Mouse (Mus musculus) lung, postnatal 0 days (tissue): ENCODE results near the gene Kcmf1. TPM values are rescaled to one million over a fixed set of nuclear protein-coding genes. Genes with fewer than 3 reads are reported as not detected.

Experiments
- ATAC-seq: fragments of 200-750 bp; cut with Nextera tagmentation; 2 replicates; pipeline ENCODE4 v1.8.0; 2017; ENCODE audit warnings: moderate library complexity
- DNase-seq: peaks from one replicate; pipeline ENCODE4 v3.0.0-alpha.2; 2016; ENCODE audit warnings: low spot score
- H3K27ac ChIP-seq: fragments of 300-500 bp; sonication (generic); 2 replicates; pipeline ENCODE4 v1.5.1; 2014; ENCODE audit warnings: antibody characterized with exemption, mild to moderate bottlenecking, low read length, mixed read lengths
- H3K27me3 ChIP-seq: fragments of 300-500 bp; sonication (generic); replicated peaks from 2 replicates; pipeline ENCODE4 v1.6.1; 2014; ENCODE audit warnings: low read length, mixed read lengths; ENCODE audit not compliant: insufficient read depth
- H3K36me3 ChIP-seq: fragments of 300-500 bp; sonication (generic); 2 replicates; pipeline ENCODE4 v1.6.1; 2014; ENCODE audit warnings: low read length, mixed read lengths; ENCODE audit not compliant: insufficient read depth
- H3K4me1 ChIP-seq: fragments of 300-500 bp; sonication (generic); 2 replicates; pipeline ENCODE4 v1.6.1; 2014; ENCODE audit warnings: antibody characterized with exemption, low read depth, low read length, mixed read lengths; ENCODE audit not compliant: insufficient read depth
- H3K4me2 ChIP-seq: fragments of 300-500 bp; sonication (generic); replicated peaks from 2 replicates; pipeline ENCODE4 v1.6.1; 2014; ENCODE audit warnings: low read depth, mild to moderate bottlenecking, low read length, moderate library complexity, mixed read lengths
- H3K4me3 ChIP-seq: fragments of 300-500 bp; sonication (generic); 2 replicates; pipeline ENCODE4 v1.5.1; 2014; ENCODE audit warnings: low read depth, low read length
- H3K9ac ChIP-seq: fragments of 300-500 bp; sonication (generic); replicated peaks from 2 replicates; pipeline ENCODE4 v1.6.1; 2014; ENCODE audit warnings: low read depth, mild to moderate bottlenecking
- H3K9me3 ChIP-seq: fragments of 300-500 bp; sonication (generic); 2 replicates; pipeline ENCODE4 v1.6.1; 2016; ENCODE audit warnings: low read length, mixed read lengths
- CTCF ChIP-seq: IDR thresholded peaks from 2 replicates; pipeline ENCODE4 v1.5.1; 2016; ENCODE audit warnings: antibody characterized with exemption, mild to moderate bottlenecking
- EP300 ChIP-seq: IDR thresholded peaks from 2 replicates; pipeline ENCODE4 v1.6.1; 2016; ENCODE audit warnings: antibody characterized with exemption, mild to moderate bottlenecking, control low read depth
- WGBS: fragments of 180-500 bp; shearing (Covaris S2); extraction: QIAGEN DNeasy Blood & Tissue Kit; methylation state at CpG from one replicate; pipeline ENCODE4 v1.1.7; 2014; 5-methylcytosine and 5-hydroxymethylcytosine counted together
- polyA plus RNA-seq: library from polyadenylated mRNA; unstranded; fragments of >200 nt; fragmentation: Nextera tagmentation; extraction: Ambion mirVana; gene quantifications from 2 replicates; pipeline ENCODE4 v1.2.1, GENCODE M21; 2015

Gene Kcmf1
- polyA plus RNA-seq, 1 experiment from 2014 or later = 43.0 TPM

DNA sequence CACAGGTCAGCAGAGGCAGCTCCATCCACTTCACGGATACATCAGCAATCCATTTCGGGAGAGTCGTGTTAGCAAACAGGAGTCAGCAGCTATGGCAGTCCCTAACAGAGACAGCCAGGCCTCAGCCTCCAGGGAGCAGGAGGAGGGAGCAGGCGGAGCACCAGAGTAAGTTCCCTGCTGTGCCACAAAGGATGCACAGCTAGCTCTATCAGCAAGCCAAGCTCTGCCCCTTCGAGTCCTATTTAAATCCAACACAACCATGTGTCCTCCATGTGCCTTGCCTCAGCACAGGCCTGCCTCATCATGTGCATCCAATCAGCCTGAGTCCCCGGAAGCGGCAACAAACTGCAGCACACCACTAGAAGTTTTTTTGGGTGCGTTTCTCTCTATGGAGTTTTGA, 23.6 kb upstream of the Kcmf1 start:
- Histone ChIP-seq H3K4me3 (no peak overlapping the region), H3K36me3 (no peaks in the 10 kb centered on the region), H3K4me1 (peaks cover 5% of the 10 kb centered on the region; the same call in 1 of the 2 replicates), H3K9ac (no peak overlapping the region), H3K4me2 (no peak overlapping the region), H3K9me3 (no peaks in the 10 kb centered on the region), H3K27me3 (no peaks in the 10 kb centered on the region), H3K27ac (no peak overlapping the region)
- no peak for TF ChIP-seq EP300
- no peak for TF ChIP-seq CTCF
- no peak for DNase-seq
- WGBS = 81% methylated on average over 8 of the region's 8 CpGs
- no peak for ATAC-seq

DNA sequence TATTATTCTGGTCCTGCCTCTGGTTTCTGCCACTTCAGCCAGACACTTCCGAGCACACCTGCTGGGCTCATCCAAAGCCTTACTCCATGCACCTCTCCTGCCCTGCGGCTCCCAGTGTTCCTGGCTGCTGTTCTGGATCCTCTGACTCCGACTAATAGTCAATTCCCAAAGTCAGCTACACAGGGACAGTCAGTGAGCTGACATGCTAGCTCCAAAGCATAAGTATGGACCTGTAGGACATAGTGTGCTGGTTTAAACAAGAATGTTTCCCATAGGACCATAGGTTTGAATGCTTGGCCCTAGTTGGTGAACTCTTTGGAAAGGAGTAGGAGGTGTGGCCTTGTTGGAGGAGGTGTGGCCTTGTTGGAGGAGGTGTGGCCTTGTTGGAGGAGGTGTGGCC, 21.3 kb upstream of the Kcmf1 start:
- Histone ChIP-seq H3K27ac (no peak overlapping the region), H3K27me3 (no peaks in the 10 kb centered on the region), H3K4me1 (no peaks in the 10 kb centered on the region; the same call in 1 of the 2 replicates), H3K9ac (no peak overlapping the region), H3K9me3 (no peaks in the 10 kb centered on the region), H3K4me3 (no peak overlapping the region), H3K36me3 (no peaks in the 10 kb centered on the region), H3K4me2 (no peak overlapping the region)
- TF ChIP-seq CTCF = no peak
- no peak for TF ChIP-seq EP300
- ATAC-seq (no peak), DNase-seq (no peak)
- WGBS = 90% methylated on average over 3 of the region's 3 CpGs

DNA sequence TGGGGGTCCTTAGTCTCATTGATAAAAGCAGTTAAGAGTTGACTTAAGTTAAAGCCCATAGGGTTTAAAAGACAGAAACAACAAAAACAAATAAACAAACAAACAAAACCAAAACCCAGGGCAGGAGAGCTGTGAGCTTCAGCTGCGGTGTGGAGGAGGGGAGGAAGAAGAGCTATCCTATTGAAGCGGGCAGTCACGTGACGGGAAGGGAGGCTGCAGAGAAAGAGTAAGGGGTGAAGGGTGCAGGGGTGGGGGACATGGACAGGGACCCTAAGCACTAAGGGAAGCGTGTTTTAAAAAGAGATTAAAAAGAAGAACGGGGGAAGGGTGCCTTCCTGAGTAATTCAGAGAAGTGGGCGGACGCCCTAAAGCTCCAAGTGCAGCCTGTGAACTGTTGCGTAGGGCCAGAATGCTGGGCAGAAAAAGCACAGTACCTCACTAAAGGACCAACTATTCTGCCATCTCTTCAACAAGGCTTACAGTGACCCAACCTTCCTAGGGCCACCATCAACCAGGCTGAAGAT, 18.8 kb upstream of the Kcmf1 start:
- TF ChIP-seq EP300 = no peak
- no peak overlapping the region for H3K4me3 ChIP-seq
- no peaks in the 10 kb centered on the region for H3K4me1 ChIP-seq
- WGBS = 70% methylated on average over 9 of the region's 9 CpGs
- ATAC-seq (no peak), DNase-seq (no peak)
- no peak overlapping the region for H3K9ac ChIP-seq
- H3K36me3 ChIP-seq = no peaks in the 10 kb centered on the region
- no peak overlapping the region for H3K27ac ChIP-seq
- no peaks in the 10 kb centered on the region for H3K27me3 ChIP-seq
- H3K9me3 ChIP-seq = no peaks in the 10 kb centered on the region
- H3K4me2 ChIP-seq = no peak overlapping the region

DNA sequence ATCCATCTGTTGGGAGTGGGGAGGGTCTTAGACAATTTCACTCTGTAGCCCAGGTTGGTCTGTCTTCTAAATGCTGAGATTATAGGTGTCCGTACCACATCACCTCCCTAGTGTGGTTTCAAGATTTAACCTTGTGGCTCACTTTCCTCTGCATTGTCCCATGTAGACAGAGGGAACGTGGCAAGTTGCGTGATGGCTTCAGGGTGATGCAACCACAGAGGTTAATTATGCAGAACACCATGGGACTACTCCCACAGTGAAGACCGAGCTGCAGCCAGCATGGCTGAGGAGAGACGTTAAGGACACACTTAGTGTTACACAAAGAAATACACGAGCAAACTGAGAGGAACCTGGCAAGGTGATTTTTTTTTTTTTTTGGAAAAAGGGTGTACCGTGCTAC, 16.6 kb upstream of the Kcmf1 start:
- H3K9ac ChIP-seq = no peak overlapping the region
- H3K4me3 ChIP-seq = no peak overlapping the region
- H3K9me3 ChIP-seq = no peaks in the 10 kb centered on the region
- 74% methylated on average over 7 of the region's 7 CpGs for WGBS
- H3K27ac ChIP-seq = no peak overlapping the region
- H3K27me3 ChIP-seq = no peaks in the 10 kb centered on the region
- H3K36me3 ChIP-seq = no peaks in the 10 kb centered on the region
- no peak for DNase-seq
- ATAC-seq = no peak
- no peak for TF ChIP-seq CTCF
- no peak for TF ChIP-seq EP300
- H3K4me1 ChIP-seq = no peaks in the 10 kb centered on the region
- H3K4me2 ChIP-seq = no peak overlapping the region

DNA sequence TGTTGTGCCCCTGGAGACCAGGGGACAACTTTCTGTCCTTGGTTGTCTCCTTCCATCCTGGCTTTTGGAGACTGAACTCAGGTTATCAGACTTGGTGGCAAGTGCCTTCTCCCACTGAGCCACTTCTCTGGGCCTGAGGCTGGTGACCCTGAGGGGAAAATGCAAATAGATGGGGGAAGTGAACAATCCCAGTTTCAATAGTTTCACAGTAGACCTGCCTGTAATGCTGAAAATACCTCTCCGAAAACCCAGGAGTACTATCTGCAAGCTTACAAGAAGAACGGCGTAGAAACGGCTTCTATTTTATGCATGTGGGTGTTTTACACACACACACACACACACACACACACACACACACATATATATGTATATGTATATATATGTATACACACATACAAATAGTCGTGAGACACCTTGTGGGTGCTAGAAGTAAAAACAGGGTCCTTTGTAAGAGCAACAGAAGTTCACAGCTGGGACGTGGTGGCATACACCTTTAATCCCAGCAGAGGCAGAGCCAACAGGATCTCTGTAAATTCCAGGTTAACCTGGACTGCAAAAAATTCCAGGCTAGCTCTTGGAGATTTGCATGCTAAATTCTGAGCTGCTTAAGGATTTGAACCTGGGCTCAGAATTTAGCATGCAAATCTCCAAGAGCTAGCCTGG, 14.4 kb upstream of the Kcmf1 start:
- Histone ChIP-seq H3K9ac (no peak overlapping the region), H3K4me2 (no peak overlapping the region), H3K27me3 (no peaks in the 10 kb centered on the region), H3K4me3 (no peak overlapping the region), H3K27ac (no peak overlapping the region), H3K9me3 (no peaks in the 10 kb centered on the region), H3K4me1 (no peaks in the 10 kb centered on the region), H3K36me3 (no peaks in the 10 kb centered on the region)
- TF ChIP-seq CTCF (no peak), EP300 (no peak)
- DNase-seq (no peak), ATAC-seq (no peak)
- WGBS = 75% methylated on average over 6 of the region's 6 CpGs

DNA sequence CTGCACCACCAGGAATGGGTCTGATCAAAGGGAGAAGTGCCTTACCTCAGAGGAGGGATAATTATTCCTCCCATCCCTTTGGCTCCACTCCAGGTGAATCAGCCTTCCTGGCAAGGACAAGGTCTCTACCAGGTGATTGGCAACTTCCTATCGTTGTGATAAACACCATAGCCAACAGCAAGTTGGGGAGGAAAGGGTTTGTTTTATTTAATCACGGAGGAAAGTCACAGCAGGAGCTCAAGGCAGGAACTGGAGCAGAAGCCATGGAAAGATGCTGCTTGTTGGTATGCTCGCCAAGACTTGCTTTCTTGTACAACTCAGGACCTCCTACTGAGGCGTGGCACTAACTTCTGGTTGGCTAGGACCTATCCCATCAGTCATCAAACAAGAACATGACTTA, 11.5 kb upstream of the Kcmf1 start:
- H3K4me2 ChIP-seq = no peak overlapping the region
- H3K27me3 ChIP-seq = no peaks in the 10 kb centered on the region
- H3K4me1 ChIP-seq = no peaks in the 10 kb centered on the region
- no peaks in the 10 kb centered on the region for H3K9me3 ChIP-seq
- H3K4me3 ChIP-seq = no peak overlapping the region
- WGBS = 45% methylated on average over 4 of the region's 4 CpGs
- no peak for ATAC-seq
- no peak overlapping the region for H3K27ac ChIP-seq
- DNase-seq = no peak
- TF ChIP-seq EP300 (no peak), CTCF (no peak)
- no peak overlapping the region for H3K9ac ChIP-seq
- no peaks in the 10 kb centered on the region for H3K36me3 ChIP-seq
